Mouse (Mus musculus) heart, adult 2 months (tissue): ENCODE results near the gene Map2k6. TPM values are rescaled to one million over a fixed set of nuclear protein-coding genes. Genes with fewer than 3 reads are reported as not detected.
A peak's percentile ranks its signal among the peaks of the same experiment; 100 is the strongest.

Experiments
- DNase-seq, 2 experiments: peaks; one replicate each; pipeline ENCODE4 v3.0.0; 2021
- H3K27ac ChIP-seq: fragments of 200-600 bp; 2 replicates; pipeline ENCODE4 v1.8.1; 2022
- H3K27me3 ChIP-seq: fragments of 200-500 bp; 2 replicates; pipeline ENCODE4 v1.6.1; 2012; ENCODE audit warnings: mild to moderate bottlenecking, low read length, inconsistent platforms, mixed read lengths; ENCODE audit not compliant: control insufficient read depth, insufficient read depth
- H3K36me3 ChIP-seq: fragments of 200-500 bp; 2 replicates; pipeline ENCODE4 v1.6.1; 2012; ENCODE audit warnings: low read length, inconsistent platforms; ENCODE audit not compliant: control insufficient read depth, insufficient read depth
- H3K4me1 ChIP-seq: fragments of 200-500 bp; 2 replicates; pipeline ENCODE4 v1.6.1; 2011; ENCODE audit warnings: low read length; ENCODE audit not compliant: control insufficient read depth, insufficient read depth
- H3K4me3 ChIP-seq: fragments of 200-600 bp; 2 replicates; pipeline ENCODE4 v1.8.1; 2022
- H3K79me2 ChIP-seq: fragments of 200-500 bp; replicated peaks from 2 replicates; pipeline ENCODE4 v1.6.1; 2012; ENCODE audit warnings: mild to moderate bottlenecking, inconsistent platforms, low read length, moderate library complexity, mixed read lengths; ENCODE audit not compliant: control insufficient read depth, insufficient read depth
- H3K9ac ChIP-seq: fragments of 200-500 bp; 2 replicates; pipeline ENCODE4 v1.6.1; 2012; ENCODE audit warnings: low read depth, mild to moderate bottlenecking, control low read depth, inconsistent platforms, low read length, mixed read lengths
- CTCF ChIP-seq: fragments of 200-600 bp; IDR thresholded peaks from 2 replicates; pipeline ENCODE4 v1.8.1; 2022; ENCODE audit warnings: antibody characterized with exemption, mild to moderate bottlenecking, moderate library complexity
- EP300 ChIP-seq: fragments of 200-500 bp; IDR thresholded peaks from 2 replicates; pipeline ENCODE4 v1.6.1; 2011; ENCODE audit warnings: low read depth, low read length, control low read depth; ENCODE audit not compliant: insufficient read depth
- POLR2A ChIP-seq: fragments of 200-500 bp; IDR thresholded peaks from 2 replicates; pipeline ENCODE4 v1.6.1; 2011; ENCODE audit warnings: mild to moderate bottlenecking, low read depth, low read length, control low read depth; ENCODE audit not compliant: insufficient read depth
- WGBS: fragments of 180-500 bp; shearing (Covaris S2); methylation state at CpG from one replicate; pipeline ENCODE4 v1.1.7; 2018; 5-methylcytosine and 5-hydroxymethylcytosine counted together
- intact Hi-C: fragments of 180-260 bp; cut with DNase I; formaldehyde crosslinking; loops from one replicate; pipeline ENCODE4 v1.15.1; 2025
- polyA plus RNA-seq: library from polyadenylated mRNA; depleted of rRNA; stranded (reverse); fragments of >200 nt; gene quantifications from 2 replicates; pipeline ENCODE4 v1.2.3, GENCODE M21; 2012
- total RNA-seq, 2 experiments: library from RNA; stranded (reverse); gene quantifications; 2 replicates each; pipeline ENCODE4 v1.2.3; 2021

Gene Map2k6
- total and polyA plus RNA-seq, 3 experiments: 3.8 to 4.1 (median 3.8) TPM

DNA sequence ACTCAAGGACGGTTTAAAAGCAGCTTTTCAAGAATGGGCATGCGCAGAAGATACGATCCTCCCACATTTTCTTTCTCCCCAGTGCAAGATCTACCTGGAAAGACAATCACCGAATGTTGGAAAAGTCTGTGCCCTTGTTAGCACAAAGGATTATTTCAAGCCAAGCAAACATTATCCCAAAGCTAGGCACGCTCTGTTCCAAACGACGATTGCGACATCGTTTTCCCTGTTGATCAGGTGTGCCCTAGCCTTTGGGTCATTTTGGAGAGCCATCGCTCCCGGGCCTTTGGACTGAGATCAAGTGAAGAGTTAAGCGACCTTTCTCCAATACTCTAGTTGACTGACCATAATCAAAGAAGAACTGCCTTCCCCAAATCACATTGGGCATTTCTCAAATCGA, 31.3 kb upstream of the Map2k6 start:
- intact Hi-C loops: no loop called here
- no peak for DNase-seq
- H3K4me3 ChIP-seq: no peak overlapping the region
- H3K4me1 ChIP-seq: no peaks in the 10 kb centered on the region
- TF ChIP-seq CTCF (no peak), EP300 (no peak), POLR2A (no peak)
- H3K27me3 ChIP-seq: no peaks in the 10 kb centered on the region
- H3K9ac ChIP-seq: no peak overlapping the region
- WGBS: 93% methylated on average over 13 of the region's 13 CpGs
- H3K79me2 ChIP-seq: no peaks in the 10 kb centered on the region
- H3K27ac ChIP-seq: no peak overlapping the region
- H3K36me3 ChIP-seq: no peaks in the 10 kb centered on the region

DNA sequence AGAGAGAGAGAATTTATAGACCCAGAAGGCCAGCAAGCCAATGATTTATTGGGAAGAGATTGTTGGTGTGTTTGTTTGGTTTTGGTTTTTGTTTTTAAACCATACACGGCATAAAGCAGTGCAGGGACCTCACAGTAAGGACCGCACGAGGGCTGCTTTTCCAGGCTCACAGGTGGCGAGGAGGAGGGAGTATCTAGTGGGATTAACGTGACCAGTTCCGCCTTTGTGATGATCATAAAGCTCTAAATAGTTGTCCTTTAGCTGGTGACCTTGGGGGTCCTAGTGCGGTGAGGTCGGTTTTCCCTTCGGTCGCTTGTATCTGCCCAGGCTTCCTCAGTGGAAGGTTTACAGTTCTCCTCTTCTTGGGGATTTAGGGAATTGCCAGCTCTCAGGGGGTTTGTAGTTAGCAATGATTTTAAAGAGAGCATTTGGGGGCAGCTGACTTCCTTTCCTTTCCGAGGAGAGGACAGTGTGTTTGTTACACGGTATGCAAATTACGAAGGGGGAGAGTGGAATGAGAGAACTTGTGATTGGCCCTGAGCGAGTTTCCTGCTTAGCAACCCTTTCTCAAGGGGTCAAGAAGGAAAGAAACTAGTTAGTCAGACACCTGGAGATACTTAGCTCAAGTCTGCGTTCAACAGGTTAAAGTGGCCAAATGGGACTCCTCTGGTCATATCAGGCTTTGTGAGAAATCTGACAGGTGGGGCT, 29.5 kb upstream of the Map2k6 start:
- H3K27ac ChIP-seq: no peak overlapping the region
- H3K79me2 ChIP-seq: no peaks in the 10 kb centered on the region
- intact Hi-C loops: no loop called here
- TF ChIP-seq POLR2A (no peak), EP300 (no peak), CTCF (no peak)
- no peak for DNase-seq
- H3K36me3 ChIP-seq: no peaks in the 10 kb centered on the region
- no peak overlapping the region for H3K9ac ChIP-seq
- 33% methylated on average over 15 of the region's 15 CpGs for WGBS
- no peaks in the 10 kb centered on the region for H3K4me1 ChIP-seq
- no peak overlapping the region for H3K4me3 ChIP-seq
- H3K27me3 ChIP-seq: no peaks in the 10 kb centered on the region

DNA sequence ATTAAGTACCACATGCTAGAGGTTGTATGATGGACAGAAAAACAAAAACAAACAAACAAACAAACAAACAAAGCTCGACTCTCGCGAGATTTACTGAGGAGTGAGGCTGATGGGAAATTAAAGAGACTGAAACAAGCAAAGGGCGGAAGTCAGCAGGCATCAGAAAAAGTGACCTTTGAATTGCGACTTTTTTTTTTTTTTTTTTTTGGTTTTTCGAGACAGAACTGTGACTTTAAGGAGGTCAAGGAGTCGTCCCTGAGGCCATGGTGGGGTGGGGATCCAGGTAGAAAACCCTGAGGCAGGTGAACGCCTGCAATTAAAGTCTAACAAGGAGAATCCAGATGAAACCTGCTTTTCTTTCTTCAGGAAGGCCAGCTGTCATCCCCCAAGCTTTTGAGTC, 27.1 kb upstream of the Map2k6 start:
- Histone ChIP-seq H3K4me1 (no peaks in the 10 kb centered on the region), H3K27ac (no peak overlapping the region), H3K79me2 (no peaks in the 10 kb centered on the region), H3K36me3 (no peaks in the 10 kb centered on the region), H3K27me3 (no peaks in the 10 kb centered on the region), H3K4me3 (no peak overlapping the region), H3K9ac (no peak overlapping the region)
- DNase-seq: no peak
- TF ChIP-seq EP300 (no peak), POLR2A (no peak), CTCF (no peak)
- intact Hi-C loops: no loop called here
- WGBS: 60% methylated on average over 8 of the region's 8 CpGs

DNA sequence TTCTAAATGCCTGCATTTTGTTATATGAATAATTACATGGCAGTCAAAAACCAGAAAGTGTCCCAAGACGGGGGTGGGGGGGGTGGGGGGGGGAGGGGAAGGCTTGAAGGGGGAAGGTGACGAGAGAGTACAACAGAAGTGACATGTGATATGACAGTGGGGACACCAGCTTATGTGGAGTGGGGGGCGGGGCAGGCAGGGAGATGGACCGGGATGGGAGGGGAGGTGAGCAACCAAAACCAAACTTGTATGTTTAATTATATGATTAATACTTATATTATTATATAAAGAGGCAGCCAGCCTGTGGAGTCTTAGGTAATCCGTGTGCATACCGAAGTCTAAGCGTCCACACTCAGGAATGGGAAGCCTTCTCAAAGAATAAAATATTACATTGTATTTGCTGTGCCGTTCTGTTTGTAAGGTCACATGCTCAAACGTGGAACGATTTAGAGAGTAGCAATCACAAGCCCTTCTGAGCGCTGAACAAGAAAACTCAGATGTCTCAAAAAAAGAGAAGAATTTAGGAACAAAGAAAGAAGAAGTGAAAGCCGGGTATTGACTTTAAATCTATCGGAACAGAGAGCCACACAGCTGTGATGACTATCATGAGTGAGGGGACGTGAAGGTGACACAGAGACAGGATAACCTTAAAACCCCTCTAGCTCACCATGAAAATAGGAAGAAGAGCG, 26.5 kb upstream of the Map2k6 start:
- TF ChIP-seq CTCF: no peak
- no peak for TF ChIP-seq EP300
- TF ChIP-seq POLR2A: no peak
- intact Hi-C loops: no loop called here

DNA sequence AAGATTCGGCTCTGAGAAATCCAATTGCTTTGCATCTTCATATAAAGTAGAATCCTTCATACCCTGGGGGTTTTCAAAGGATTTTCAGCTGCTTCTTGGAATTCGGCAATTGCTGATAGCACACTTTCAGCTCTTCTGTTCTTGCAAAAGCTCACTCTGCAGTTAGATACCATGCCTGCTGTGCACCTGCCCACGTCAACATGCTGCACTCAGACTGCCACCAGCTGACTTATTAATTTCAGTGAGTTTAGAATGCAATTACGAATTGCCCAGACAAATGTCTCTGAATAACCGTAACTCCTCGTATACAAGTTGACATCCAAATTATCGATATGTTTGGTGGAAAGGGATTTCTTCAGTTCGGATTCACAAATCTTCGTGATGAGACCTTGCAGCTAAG, 24.9 kb upstream of the Map2k6 start:
- Histone ChIP-seq H3K79me2 (no peaks in the 10 kb centered on the region), H3K4me1 (no peaks in the 10 kb centered on the region), H3K27ac (no peak overlapping the region), H3K27me3 (no peaks in the 10 kb centered on the region), H3K4me3 (no peak overlapping the region), H3K36me3 (no peaks in the 10 kb centered on the region), H3K9ac (no peak overlapping the region)
- no peak for TF ChIP-seq POLR2A
- TF ChIP-seq CTCF: no peak
- TF ChIP-seq EP300: no peak
- no peak for DNase-seq
- intact Hi-C loops: no loop called here
- 87% methylated on average over 9 of the region's 9 CpGs for WGBS

More for the DNA sequence above, 26.5 kb upstream of the Map2k6 start:
- no peaks in the 10 kb centered on the region for H3K4me1 ChIP-seq
- H3K36me3 ChIP-seq: no peaks in the 10 kb centered on the region
- H3K79me2 ChIP-seq: no peaks in the 10 kb centered on the region
- WGBS: 76% methylated on average over 15 of the region's 15 CpGs
- H3K4me3 ChIP-seq: no peak overlapping the region
- no peak overlapping the region for H3K9ac ChIP-seq
- no peaks in the 10 kb centered on the region for H3K27me3 ChIP-seq
- H3K27ac ChIP-seq: no peak overlapping the region
- DNase-seq: no peak

DNA sequence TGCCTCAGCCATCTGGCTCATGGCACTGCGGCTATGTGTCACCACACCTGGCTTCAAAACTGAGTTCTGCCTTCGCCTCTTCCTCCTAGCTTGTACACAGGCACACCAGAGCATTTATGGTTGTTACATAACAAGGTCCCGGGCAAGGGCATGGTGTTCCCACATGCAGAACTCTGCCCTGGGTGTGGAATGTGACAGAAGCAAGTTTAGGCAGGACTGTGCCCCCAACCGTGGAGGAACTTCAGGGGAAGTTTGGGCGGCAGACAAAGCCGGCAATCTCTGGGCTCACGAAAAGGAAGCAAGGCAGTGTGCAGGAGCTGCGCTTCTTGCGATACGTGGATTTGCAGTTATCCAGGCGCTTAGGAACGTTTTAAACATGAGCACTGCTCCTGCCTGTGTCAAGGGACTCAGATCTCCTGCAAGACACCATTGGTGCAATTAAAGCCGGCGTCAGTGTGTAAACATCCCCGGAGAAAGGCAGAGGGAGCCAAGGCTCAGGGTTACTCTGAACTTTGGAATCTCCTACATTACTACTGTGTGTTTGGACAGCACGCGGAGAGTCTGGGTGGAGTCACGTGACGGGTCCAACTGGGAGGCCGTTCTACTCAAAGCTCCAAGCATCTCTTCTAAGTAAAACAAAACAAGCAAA, 19.1 kb upstream of the Map2k6 start:
- DNase-seq: peak; percentile 61 to 75
- H3K9ac ChIP-seq: peak overlapping the region; percentile 46
- H3K27me3 ChIP-seq: no peaks in the 10 kb centered on the region
- H3K4me1 ChIP-seq: peaks cover 7% of the 10 kb centered on the region
- TF ChIP-seq CTCF: peak; percentile 50
- 0 out of 2 replicates have a peak, but pooled peaks have one; percentile 24 for TF ChIP-seq EP300
- TF ChIP-seq POLR2A: 0 out of 2 replicates have a peak, but pooled peaks have one; percentile 16
- peak overlapping the region; percentile 67 for H3K27ac ChIP-seq
- intact Hi-C loops: no loop called here
- 7% methylated on average over 20 of the region's 20 CpGs for WGBS
- H3K79me2 ChIP-seq: no peaks in the 10 kb centered on the region
- H3K4me3 ChIP-seq: peak overlapping the region; percentile 46
- no peaks in the 10 kb centered on the region for H3K36me3 ChIP-seq
